Mouse (Mus musculus) cerebellum, adult 9-11 months (tissue): ENCODE measurements at regions not wholly inside any gene's neighbourhood (a gene's known extent, or its start where the extent isn't known, plus 50 kb on each side); places are given as distances from the start of the nearest gene placed in this dataset.

Experiments
- DNase-seq: peaks from one replicate; pipeline ENCODE4 v3.0.0; 2022

DNA sequence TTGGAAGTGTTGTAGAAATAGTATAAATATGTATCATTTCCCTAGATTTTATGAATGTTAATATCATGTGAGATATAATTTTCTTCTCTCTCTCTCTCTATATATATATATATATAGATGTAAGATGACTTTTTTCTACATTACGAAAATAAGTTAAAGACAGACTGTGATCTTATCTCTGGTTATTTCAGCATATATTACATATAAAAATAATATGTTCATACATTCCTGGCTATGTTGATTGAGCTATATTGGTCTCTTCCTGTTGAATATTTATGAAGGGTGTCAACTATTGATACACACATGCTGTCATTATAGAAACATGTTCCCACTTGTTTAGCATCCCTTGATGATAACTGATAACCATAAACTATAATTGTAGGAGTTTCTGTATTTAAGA is 793.2 kb upstream of the Fat3 start:
- no peak for DNase-seq

DNA sequence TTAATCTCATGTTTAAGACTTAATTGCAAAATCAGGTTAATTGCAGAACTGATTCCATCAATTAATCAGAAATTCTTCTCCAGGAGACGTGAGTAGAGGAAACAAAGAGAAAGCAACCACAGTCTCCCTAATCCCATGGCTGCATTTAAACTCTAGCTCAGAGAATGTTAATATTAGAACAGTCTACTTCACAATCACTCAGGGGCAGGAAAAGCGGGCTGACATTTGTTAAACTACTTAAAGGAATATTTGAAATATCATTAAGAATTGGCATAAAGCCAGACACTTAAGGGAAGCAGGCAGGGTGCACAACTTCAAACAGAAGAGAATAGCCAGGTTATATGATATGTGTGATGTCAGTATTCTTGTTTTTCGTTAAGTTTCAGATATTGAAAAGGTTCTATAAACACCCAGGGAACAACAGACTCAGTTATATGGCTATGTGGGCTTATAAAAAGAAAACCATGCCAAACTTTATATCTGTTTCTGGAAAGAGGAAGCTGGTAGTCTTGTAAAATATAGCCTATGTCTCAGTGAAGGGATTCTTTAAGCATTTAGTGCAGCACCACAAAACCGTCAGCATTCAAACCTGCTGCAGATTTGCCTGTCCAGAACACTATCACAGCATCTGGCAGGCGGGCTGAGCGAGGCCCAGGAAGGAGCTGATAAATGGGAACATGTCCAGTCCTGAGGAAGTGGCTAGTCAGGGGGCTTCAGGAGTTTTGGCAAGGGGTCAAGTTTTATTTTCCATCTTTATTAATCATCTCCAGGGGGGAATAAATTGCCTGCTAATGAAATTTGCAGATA is 787.9 kb upstream of the Fat3 start:
- no peak for DNase-seq

DNA sequence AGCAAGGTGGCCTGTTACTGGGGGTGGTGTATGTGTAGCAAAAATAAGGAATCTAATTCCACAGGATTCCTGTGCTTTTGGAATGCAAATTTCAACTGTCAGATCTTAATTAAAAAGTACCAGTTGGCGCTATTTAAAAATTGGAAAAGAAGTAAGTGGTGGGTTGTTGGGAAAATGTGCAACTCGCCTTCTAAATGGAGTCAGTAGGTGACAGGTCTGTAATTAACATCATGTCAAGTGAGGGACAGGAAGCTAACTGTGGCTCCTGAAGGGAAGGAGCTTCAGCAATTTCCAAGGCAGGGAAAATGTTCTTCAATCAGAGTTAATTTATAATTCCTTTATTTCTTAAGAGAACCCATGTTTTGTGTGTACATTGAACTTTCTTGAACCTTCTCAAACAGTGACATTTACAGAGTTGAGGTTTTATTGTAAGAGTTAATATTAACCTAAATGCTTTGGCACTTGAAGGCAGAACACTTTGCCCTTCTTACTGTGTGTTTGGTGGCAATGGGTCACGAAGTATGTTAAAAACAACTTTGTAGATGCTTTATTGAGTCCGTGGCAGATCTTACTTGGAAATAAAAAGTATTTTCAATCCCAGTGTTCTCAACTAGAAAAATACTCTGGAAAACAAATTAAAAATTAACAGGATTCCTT is 778.4 kb upstream of the Fat3 start:
- DNase-seq = no peak

DNA sequence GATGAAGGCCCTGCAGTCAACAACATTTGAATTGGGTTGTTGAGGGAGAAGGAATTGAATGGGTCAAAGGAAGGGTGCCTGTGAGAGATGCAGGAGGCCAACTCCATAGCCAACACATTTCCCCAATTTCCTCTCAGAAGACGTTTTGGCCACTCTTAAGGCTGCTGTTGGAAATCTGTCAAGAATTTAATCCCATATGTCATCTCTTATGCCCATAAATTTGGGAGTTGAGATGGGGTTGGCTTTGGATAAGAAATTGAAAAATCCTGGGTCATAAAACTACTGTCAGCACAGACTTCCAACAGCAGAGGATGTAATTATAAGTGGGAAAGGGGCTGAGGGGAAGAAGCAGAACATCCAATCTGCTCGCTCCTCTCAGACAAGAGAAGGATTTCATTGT is 771.5 kb upstream of the Fat3 start:
- no peak for DNase-seq

DNA sequence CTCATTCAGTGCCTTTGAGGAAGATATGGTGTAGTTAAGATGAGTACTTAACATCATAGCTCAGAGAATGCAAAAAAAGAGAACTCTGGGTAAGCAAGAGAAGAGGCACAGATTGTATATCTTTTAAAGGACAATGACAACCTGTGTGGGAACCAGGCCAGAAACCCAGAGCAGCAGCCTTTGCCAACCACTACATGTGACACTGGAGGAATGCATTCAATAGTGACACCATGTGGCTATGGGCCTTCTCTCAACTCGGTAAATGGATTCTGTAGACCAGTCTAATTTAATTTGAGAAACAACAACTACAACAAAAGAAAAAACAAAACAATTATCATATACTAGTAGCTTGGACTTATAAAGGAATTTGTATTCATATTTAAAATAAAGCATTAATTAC is 768.5 kb upstream of the Fat3 start:
- no peak for DNase-seq

DNA sequence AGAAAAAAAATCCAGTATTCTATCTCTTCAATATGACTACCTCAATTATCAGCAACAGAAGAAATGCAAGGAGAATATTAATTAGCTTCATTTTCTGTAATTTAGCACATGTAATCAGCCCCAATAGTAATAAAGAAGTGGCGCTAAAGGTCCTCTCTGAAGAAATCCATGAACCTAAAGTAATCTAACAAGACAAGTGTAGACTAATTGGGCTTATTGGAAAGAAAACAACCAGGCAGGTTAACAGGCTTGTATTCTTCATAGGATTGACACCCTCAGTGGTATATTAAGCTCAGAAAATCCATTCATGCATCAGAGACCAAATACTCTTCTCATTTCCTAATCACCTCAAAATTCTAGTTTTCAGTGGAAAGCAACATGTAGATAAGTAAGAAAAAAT is 756.1 kb upstream of the Fat3 start:
- DNase-seq = no peak

DNA sequence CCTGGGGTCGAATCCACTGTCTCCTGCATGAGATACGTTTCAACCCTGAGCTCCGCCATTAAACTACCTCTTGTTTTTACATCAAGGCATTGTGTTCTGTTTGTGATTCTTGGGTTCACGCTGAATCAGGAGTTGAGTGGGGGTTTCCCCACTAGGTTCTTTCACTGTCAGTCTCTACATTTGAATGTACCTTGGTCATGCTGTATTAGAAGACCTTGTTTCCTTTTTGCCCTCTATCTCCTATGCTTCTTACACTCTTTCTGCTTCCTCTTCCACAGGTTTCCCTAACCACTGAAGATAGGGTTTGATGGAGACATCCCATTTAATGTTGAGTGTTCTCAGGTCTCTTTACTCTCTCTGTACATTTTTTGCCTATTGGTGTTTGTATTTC is 726.0 kb upstream of the Fat3 start:
- DNase-seq = no peak

DNA sequence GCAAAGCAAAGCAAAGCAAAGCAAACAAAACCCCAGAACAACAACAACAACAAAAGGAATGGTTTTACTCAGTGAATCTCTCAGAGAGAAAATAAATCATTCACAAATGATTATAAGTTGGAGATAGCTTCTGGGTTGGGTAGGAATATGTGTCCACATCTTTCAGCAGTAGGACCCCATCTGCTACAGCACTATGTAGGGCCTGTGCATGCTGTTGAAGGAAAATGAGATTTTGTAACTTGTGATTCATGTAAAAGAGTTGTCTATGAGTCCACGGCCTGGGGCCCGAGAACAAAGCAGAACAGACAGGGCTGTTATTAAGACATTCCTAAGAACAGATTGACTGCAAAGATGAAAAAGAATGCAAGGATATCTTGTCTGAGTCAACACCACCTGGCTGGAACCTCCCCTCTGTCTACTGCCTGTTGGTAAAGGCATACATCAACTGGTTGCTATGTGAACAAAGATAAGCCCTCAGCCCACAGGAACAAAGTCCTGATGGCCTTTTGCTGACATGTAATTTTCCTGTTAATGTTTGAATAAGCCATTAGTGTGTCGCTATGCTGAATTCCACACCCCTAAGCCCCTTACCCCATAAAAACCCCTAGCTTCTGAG is 725.5 kb upstream of the Fat3 start:
- DNase-seq = no peak

DNA sequence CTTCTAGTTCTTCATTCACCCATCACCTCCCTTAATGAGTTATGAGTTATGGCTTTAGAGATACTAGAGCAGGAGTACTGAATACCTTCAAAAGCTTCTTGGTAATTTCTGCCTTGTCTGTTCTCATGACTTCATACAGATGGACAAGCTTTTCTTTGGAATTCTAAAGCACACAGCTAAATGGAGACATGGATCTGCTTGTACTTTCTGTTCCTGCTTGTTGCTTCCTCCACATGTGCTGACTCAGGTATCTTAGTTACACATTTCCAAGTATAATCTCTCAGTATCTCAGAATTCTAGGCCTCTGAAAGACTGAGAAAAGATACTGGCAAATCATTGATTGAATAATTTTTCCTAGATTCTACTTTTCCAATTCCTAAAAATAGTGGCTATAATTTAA is 694.3 kb upstream of the Fat3 start:
- DNase-seq = no peak

DNA sequence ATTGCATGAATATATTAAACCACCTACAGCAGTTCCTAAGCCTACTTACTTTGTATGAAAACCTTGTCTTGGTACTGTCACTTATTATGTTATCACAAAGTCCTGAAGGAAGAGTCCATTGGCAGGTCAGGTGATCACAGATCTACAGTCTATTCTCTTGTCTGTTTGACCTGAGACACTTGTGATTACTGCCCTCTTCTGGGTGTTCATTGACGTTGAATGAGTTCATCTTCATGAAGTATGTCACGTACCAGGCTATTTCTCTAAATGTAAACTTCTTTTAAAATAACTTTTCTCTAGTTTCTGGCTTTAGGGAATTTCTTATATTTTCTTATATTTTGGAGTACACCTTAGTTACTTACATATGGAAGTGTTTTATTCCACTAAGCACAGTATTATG is 688.5 kb upstream of the Fat3 start:
- no peak for DNase-seq

DNA sequence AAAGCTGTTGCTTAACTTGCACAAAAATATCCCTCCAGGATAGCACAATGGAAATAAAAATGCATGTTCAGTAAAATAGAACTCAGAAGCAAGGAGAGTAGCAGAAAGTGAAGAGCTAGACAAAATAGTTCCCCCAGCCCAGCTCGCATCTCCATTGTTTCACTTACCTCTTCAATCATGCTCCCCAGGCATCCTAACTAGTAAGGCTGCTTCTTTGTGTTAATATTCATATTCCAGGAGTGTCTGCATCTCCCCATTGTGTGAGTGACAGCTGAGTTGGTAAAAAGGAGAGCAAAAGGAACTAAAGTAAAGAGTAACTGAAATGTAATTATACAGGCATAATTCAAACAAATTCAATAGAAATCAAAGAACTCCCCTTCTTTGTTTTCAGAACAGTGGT is 667.1 kb upstream of the Fat3 start:
- no peak for DNase-seq

DNA sequence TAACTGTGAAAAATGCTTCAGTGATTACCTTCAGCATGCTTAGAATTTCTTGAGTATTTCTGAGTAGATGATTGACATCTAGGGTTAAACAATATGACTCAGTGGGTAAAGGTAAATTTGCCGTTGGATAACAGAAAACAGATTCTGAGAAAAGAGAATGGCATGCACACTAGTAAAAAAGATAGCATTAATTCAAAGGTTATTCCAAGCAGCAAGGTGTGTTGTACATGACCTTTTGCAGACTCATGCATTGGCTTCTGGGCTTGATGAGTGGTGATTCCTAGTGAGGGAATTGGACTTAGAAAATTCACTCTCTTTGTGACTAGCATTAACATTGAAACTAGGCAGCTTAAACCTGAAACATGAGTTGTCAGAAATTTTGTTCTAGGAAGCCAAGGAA is 665.2 kb upstream of the Fat3 start:
- no peak for DNase-seq

DNA sequence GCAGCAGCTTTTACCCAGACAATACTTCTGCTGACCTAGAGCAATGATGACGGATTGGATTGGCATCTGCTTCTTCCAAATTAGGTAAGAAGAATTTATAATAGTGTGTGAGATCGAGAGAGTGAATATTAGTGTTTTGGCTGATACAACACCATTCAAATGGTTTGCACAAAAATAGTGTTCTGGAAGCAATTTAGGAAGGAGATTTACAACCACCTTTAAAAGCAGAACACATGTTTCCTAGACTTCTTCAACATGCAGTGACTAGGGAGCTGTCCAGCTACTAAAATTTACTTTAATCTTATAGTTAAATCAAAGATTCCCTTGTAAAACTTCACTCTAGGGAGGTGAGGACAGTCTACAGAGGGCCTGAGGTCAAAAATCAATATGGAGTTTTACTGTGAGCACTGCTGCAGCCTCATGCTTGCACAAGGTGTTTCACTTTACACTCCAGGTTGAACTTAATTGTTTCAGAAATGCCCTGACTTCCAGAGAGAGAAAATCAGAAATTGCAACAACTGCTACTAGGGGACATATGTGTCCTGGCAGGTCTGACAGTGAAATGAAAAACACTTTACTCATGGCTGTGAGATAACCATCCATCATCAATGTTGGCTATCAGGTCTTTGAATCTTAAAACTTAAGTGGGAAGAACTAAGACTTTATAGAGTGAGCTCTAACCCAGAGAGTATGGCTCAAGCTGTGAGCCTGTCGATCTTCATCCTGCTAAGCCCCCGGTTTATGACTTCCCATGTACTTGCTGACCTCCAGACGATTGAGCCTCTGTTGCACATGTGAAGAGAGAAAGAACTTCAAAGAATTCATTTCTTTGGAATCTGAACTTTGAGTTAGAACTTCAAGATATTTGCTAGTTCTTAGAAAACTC is 657.6 kb upstream of the Fat3 start:
- DNase-seq = no peak

DNA sequence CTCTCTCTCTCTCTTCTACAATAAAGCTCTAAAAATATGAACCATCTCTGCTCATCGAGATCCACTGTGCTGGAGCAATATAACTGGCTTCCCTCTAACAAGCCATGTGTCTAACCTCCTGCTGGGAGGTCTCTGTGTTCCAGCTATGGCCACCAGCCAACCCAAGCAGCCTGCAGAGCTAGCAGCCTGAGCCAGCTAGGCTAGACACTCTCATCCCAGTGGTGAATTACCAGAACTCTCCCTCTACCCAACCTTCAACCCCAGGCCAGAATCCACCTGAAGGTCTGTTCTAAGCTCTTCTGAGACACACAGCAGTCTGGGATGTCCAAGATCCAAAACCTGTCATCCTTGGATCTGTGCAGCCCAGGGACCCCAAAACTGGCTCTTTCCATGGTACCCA is 651.3 kb upstream of the Fat3 start:
- peak; percentile 15 for DNase-seq

DNA sequence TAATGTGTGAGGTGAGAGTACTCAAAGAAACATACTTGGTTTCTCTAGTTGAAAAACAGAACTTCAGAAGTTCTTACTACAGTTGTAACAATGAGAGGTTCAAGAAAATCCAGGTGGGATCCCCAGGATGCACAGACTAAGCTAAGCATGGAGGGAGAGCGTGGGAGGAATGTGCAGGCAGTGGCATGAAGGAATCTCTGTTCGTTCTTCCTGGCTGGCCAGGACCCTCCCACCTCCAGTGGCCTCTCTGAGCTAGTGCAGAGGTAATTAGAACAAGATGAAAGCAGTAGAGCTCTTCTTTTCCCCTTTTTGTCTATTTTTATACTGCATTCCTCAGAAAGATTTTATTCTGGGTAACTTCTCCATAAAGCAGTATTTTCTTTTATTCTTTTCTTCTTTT is 648.3 kb upstream of the Fat3 start:
- DNase-seq = no peak
